Mouse (Mus musculus): ENCODE data around the gene Serpina16. TPM values are rescaled to one million over a fixed set of nuclear protein-coding genes. Genes with fewer than 3 reads are reported as not detected.

Serpina16 gene
- total and polyA plus RNA-seq, 3 experiments: not detected

GRCm38 (mm10) chr12:103656848-103657626, 18.9 kb downstream of the Serpina16 start, which contains the start of gene Serpina6:
TSS of gene Serpina6 (minus strand) at chr12:103657212.
- H3K4me1 ChIP-seq (ENCODE audit: control insufficient read depth in 1 of 2, insufficient read depth in 2 of 2, low read length in 2 of 2): no peaks in the 10 kb centered on the region
- H3K9ac ChIP-seq (ENCODE audit: control insufficient read depth, low read depth, low read length, poor library complexity, severe bottlenecking): no peak within 1 kb of the TSS
- DNase-seq (ENCODE audit: low read depth, low spot score): no peak
- H3K4me3 ChIP-seq (ENCODE audit: control insufficient read depth in 1 of 2, insufficient read depth in 1 of 2, low read depth in 2 of 2, low read length in 2 of 2): no peak within 1 kb of the TSS
- no peaks in the 10 kb centered on the region; a peak in 1 of 4 replicates for H3K27me3 ChIP-seq (ENCODE audit: control insufficient read depth in 1 of 2, insufficient read depth in 2 of 2, low read length in 2 of 2)
- H3K36me3 ChIP-seq (ENCODE audit: control insufficient read depth in 1 of 2, insufficient read depth in 2 of 2, low read length in 2 of 2): no peaks in the 10 kb centered on the region
- TF ChIP-seq ELF1 (IDR thresholded peaks at IDR 0.05; ENCODE audit: low read depth, low read length): no peak
- TF ChIP-seq ETS1 (IDR thresholded peaks at IDR 0.05; ENCODE audit: low read depth, low read length): no peak
- TF ChIP-seq EP300 (IDR thresholded peaks at IDR 0.05; ENCODE audit: low read depth in 1 of 2, low read length in 2 of 2): no peak
- TF ChIP-seq GATA1 (IDR thresholded peaks at IDR 0.05; ENCODE audit: low read depth, low read length): no peak
- no peak for TF ChIP-seq SMC3 (IDR thresholded peaks at IDR 0.05; ENCODE audit: low read depth, low read length)
- TF ChIP-seq KAT2A (conservative IDR thresholded peaks at IDR 0.05; ENCODE audit: low read depth, low read length): no peak
- TF ChIP-seq MYC (IDR thresholded peaks at IDR 0.05; ENCODE audit: low read depth, low read length): no peak
- TF ChIP-seq CTCF (IDR thresholded peaks at IDR 0.05 in 2 of 3, conservative IDR thresholded peaks at IDR 0.05 in 1 of 3; ENCODE audit: control insufficient read depth in 1 of 3, insufficient read depth in 1 of 3, low read depth in 2 of 3, low read length in 3 of 3, poor library complexity in 1 of 3, severe bottlenecking in 1 of 3): no peak
- TF ChIP-seq TCF12 (IDR thresholded peaks at IDR 0.05; ENCODE audit: low read depth, low read length): no peak
- no peak for TF ChIP-seq MAX (IDR thresholded peaks at IDR 0.05; ENCODE audit: low read length)
- no peak for TF ChIP-seq ZKSCAN1 (IDR thresholded peaks at IDR 0.05; ENCODE audit: low read depth, low read length)
- no peak for TF ChIP-seq TAL1 (IDR thresholded peaks at IDR 0.05; ENCODE audit: low read length)
- no peak for TF ChIP-seq UBTF (IDR thresholded peaks at IDR 0.05; ENCODE audit: borderline replicate concordance, insufficient read depth, low read depth, low read length)
- no peak for TF ChIP-seq MAFK (IDR thresholded peaks at IDR 0.05; ENCODE audit: borderline replicate concordance, low read depth, low read length)
- TF ChIP-seq SIN3A (IDR thresholded peaks at IDR 0.05; ENCODE audit: low read length): no peak
- TF ChIP-seq ZC3H11A (IDR thresholded peaks at IDR 0.05; ENCODE audit: low read depth, low read length): no peak
- no peak for TF ChIP-seq ZNF384 (IDR thresholded peaks at IDR 0.05; ENCODE audit: low read depth, low read length)
- H3K9me3 ChIP-seq (replicated peaks; ENCODE audit: insufficient read depth, low read length): no peaks in the 10 kb centered on the region
- H3K27ac ChIP-seq (ENCODE audit: control insufficient read depth, low read depth, low read length): no peak within 1 kb of the TSS
- H3K79me2 ChIP-seq (ENCODE audit: control insufficient read depth, insufficient read depth, low read length, poor library complexity): no peaks in the 10 kb centered on the region

DNA sequence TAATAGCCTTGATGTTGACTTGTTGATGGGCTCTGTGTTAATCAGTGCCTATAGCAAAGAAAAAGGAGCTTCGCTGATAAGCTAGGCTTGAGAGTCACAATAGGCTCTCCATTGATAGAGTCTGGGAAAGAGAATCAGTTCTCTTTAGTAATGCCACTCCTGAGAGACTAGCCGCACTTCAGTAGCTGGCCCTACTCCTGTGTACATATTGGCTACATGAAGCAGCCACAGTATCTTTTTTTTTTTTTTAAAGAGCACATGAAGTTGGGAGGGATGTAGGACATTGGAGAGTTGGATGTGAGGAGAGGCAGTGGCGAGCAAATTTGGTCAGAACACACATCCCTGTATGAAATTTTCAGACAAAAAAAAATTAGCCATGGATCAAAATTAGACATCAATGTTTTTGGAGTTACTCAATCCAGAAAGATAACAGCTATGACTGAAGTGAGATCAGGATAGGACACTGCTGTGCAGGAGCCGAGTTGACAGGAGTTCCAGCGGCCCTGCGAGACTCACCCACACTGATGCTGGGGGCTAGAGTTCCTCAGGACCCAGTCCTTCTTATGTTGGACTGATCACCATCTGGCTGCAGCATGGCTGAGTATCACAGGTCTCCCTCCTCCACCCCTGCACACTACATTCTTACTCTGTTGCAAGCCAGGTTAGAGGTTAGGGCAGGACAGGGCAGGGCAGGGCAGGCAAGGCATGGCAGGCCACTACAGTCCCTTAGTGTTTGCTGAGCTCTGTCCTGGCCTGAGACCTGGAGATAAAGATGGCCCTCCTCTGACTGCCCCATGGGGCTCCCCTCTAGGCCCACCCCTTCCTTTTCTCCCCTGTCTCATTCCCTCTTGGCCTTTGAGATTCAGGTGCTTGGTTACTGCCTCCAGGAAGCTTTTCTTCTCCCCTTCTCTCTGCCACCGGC, 20.6 kb downstream of the Serpina16 start:
- Histone ChIP-seq H3K36me3 (ENCODE audit: control insufficient read depth in 1 of 2, insufficient read depth in 2 of 2, low read length in 2 of 2) (no peaks in the 10 kb centered on the region), H3K27me3 (ENCODE audit: control insufficient read depth in 1 of 2, insufficient read depth in 2 of 2, low read length in 2 of 2) (no peaks in the 10 kb centered on the region; a peak in 1 of 4 replicates), H3K27ac (ENCODE audit: control insufficient read depth, low read depth, low read length) (no peak overlapping the region), H3K4me3 (ENCODE audit: control insufficient read depth in 1 of 2, insufficient read depth in 1 of 2, low read depth in 2 of 2, low read length in 2 of 2) (no peak overlapping the region), H3K9me3 (replicated peaks; ENCODE audit: insufficient read depth, low read length) (no peaks in the 10 kb centered on the region), H3K79me2 (ENCODE audit: control insufficient read depth, insufficient read depth, low read length, poor library complexity) (no peaks in the 10 kb centered on the region), H3K9ac (ENCODE audit: control insufficient read depth, low read depth, low read length, poor library complexity, severe bottlenecking) (no peak overlapping the region), H3K4me1 (ENCODE audit: control insufficient read depth in 1 of 2, insufficient read depth in 2 of 2, low read length in 2 of 2) (no peaks in the 10 kb centered on the region)
- no peak for TF ChIP-seq NRF1 (IDR thresholded peaks at IDR 0.05; ENCODE audit: insufficient read depth, low read depth, low read length, poor library complexity, severe bottlenecking)
- no peak for TF ChIP-seq USF2 (IDR thresholded peaks at IDR 0.05; ENCODE audit: borderline replicate concordance in 1 of 2, insufficient read depth in 1 of 2, low read depth in 1 of 2, low read length in 2 of 2)
- TF ChIP-seq CHD2 (IDR thresholded peaks at IDR 0.05; ENCODE audit: low read length): no peak
- no peak for TF ChIP-seq RCOR1 (IDR thresholded peaks at IDR 0.05; ENCODE audit: low read depth, low read length)
- DNase-seq (ENCODE audit: low read depth, low spot score): no peak

All from MEL (cell line).